Mouse (Mus musculus): ENCODE results near the gene Slc1a3. TPM values are rescaled to one million over a fixed set of nuclear protein-coding genes. Genes with fewer than 3 reads are reported as not detected.
A peak's percentile ranks its signal among the peaks of the same experiment; 100 is the strongest.

The Slc1a3 gene
- polyA plus RNA-seq, 1 experiment from 2014 or later: 33.4 TPM

DNA sequence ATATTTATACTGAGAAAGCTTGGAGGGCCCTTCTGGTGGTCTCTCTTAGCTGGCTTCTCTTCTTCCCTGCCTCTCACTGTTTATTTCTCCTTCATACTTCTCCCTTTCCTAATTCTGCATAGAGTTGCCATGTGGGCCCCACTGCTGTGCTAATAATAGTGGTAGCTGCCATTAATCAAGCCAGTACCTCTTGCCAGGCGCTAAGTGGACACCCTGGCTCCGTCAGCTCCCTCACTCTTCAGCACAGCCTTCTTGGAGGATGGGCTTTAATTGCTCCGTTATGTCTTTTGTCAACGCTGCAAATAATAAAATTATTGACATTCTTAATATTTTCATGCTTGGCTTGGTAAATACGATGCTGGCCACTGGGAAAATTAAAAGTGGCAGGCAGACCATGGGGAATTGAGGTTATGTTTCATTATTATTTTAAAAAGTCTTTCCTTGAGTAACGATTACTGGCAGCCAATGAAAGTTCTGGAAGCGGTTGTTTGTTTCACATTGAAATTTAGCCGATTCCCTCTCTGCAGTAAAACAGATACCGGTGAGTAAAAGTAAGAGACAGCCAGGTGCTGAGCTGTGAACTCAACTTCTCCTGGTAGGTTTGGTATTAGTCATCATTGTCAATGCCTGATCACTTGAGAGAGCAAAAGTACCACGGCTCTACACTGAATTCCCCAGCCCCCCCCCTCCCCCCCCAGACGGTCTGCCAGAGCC, 94.9 kb downstream of the Slc1a3 start:
- no peak overlapping the region for H3K27ac ChIP-seq
- H3K27me3 ChIP-seq (ENCODE audit: insufficient read depth, poor library complexity, severe bottlenecking): no peaks in the 10 kb centered on the region
- WGBS: 71% methylated on average over 11 of the region's 11 CpGs
- peaks cover 16% of the 10 kb centered on the region; the same call in 1 of the 2 replicates for H3K4me1 ChIP-seq
- no peak overlapping the region for H3K4me3 ChIP-seq
- H3K9me3 ChIP-seq: no peaks in the 10 kb centered on the region
- DNase-seq (ENCODE audit: low spot score): no peak
- H3K36me3 ChIP-seq: no peaks in the 10 kb centered on the region

DNA sequence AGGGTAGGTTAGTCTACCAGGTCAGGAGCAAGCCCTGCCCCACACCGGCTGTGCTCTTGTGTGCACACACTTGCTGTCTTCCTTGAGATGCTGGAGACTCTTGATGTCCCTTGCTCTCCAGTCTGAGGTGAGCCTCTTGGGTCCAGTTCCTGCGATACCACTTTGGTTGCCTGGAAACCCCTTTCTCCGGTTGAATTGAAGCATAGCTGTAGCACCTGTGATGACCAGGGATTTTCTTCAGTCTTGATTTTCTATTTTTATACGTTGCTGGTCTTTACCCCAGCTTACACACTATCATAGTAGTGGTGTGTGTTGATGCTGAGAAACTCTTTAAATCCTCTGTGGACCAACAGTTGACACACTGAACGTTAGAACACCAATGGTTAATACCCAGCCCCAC, 95.9 kb downstream of the Slc1a3 start:
- no peak for DNase-seq (ENCODE audit: low spot score)
- WGBS: 85% methylated on average over 5 of the region's 5 CpGs
- H3K4me3 ChIP-seq: no peak overlapping the region

DNA sequence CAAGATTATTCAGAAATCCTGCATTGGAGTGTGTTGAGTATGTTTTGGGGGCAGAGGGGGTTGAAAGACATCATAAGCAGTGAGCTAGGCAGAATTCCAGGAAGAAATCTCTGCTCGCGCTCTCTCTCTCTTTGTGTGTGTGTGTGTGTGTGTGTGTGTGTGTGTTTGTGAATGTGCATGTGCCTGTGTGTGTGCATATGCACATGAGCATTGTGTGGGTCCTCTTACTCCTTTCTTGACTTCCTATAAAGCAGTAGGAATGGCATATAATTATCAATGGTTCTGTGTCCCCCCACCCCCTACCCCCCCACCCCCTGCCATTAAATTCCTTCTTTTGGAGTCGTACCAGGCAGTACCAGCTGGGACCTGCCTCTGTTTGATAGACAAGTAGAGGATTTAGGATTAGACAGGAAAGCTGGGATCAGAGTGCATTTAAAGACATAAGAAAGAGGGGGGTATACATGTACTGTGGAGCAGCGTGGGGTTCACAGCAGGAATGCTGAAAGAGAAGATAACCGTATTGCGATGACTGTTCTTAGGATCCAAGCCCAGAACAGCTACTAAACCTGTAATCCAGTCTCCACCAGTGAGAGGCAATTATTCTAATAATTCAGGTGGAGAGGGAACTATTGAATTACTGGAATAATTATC, 104.9 kb downstream of the Slc1a3 start:
- DNase-seq (ENCODE audit: low spot score): no peak
- Histone ChIP-seq H3K9me3 (no peaks in the 10 kb centered on the region), H3K4me3 (no peak overlapping the region), H3K27ac (no peak overlapping the region), H3K36me3 (no peaks in the 10 kb centered on the region), H3K27me3 (ENCODE audit: insufficient read depth, poor library complexity, severe bottlenecking) (no peaks in the 10 kb centered on the region), H3K4me1 (no peaks in the 10 kb centered on the region)
- 68% methylated on average over 6 of the region's 6 CpGs for WGBS

More for the DNA sequence above, 95.9 kb downstream of the Slc1a3 start:
- peaks cover 16% of the 10 kb centered on the region; the same call in 1 of the 2 replicates for H3K4me1 ChIP-seq
- H3K27me3 ChIP-seq (ENCODE audit: insufficient read depth, poor library complexity, severe bottlenecking): no peaks in the 10 kb centered on the region
- no peak overlapping the region for H3K27ac ChIP-seq
- H3K36me3 ChIP-seq: no peaks in the 10 kb centered on the region
- H3K9me3 ChIP-seq: no peaks in the 10 kb centered on the region

DNA sequence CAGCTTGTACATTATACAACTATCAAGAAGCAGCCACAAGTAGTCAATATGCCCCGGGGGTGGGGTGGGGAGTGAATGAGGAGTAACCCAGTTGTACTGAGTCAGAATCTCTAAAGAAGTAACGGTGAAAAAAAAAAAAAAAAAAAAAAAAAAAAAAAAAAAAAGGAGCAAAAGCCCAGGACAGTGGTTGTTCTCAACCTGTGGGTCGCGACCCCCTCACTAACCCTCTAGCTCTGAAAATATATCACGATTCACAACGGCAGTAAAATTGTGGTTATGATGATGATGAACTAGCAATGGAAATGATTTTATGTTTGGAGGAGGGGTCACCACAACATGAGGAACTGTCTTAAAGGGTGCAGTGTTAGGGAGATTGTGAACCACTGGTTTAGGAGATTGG, 108.2 kb downstream of the Slc1a3 start:
- Histone ChIP-seq H3K27ac (no peak overlapping the region), H3K36me3 (no peaks in the 10 kb centered on the region), H3K4me1 (no peaks in the 10 kb centered on the region), H3K9me3 (no peaks in the 10 kb centered on the region), H3K4me3 (no peak overlapping the region), H3K27me3 (ENCODE audit: insufficient read depth, poor library complexity, severe bottlenecking) (no peaks in the 10 kb centered on the region)
- 81% methylated on average over 6 of the region's 6 CpGs for WGBS
- no peak for DNase-seq (ENCODE audit: low spot score)

DNA sequence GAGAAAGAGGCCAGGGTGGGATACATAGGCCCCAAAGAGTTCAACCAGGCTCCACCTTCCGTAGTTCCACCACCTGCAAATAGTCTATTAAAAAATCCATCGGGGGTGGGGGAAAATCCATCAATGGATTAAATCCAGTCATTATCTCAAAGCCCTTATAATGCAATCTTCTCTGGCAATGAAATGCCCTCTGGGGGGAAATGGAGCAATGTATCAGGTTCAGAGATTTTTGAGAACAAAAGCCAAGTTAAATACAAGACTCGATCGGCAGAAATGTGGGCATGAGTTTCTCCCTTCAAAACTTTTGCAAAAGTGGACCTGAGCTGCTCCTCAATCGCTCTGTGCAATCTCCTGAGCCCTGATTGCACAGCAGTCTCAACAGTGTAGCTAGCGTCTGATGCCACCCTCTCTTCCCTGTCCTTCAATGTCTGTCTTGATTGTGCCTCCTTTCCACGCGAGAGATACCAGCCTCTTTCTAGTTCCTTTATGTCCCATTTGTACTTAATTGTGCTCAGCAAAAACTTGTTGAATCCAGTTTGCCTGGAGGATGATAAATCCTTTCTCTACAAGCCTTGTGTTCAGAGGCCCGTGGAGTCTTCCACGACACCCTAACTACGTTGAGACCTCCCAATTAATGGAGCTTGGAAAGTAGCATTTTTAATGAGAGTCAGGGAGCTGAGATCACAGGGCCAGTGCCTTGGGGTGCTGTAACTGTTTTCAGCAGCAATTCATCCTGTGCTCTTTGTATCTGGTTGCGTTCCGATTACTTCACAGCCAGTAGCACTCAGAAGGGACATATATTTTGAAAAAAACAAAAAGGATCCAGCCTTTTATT, 109.0 kb downstream of the Slc1a3 start:
- Histone ChIP-seq H3K4me3 (no peak overlapping the region), H3K27me3 (ENCODE audit: insufficient read depth, poor library complexity, severe bottlenecking) (no peaks in the 10 kb centered on the region), H3K9me3 (no peaks in the 10 kb centered on the region), H3K27ac (no peak overlapping the region), H3K36me3 (no peaks in the 10 kb centered on the region), H3K4me1 (no peaks in the 10 kb centered on the region)
- DNase-seq (ENCODE audit: low spot score): no peak
- WGBS: 84% methylated on average over 13 of the region's 13 CpGs

DNA sequence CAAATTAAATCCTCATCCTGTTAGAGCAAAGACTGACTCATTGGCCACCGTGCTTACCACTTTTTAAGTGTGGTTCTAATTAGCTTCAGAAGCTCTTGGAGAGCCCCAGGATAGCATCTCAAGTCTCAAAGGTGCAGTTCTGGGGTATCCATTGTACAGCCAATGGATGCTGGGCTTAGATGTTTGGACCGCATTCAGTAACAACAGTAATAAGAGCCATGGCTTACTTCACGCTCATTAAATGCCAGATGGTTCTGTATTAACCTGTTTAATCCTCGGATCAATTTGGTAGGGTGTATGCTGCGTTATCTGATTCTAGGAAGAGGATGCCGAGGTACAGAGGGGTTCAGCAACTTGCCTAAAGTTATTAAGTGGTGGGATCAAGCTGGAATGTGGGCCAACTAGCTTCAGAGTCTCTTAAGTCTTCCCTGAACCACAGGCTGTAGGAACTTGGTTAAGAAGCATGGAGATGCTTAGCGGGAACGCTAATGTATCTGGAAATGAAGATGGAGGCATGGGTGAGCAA, 114.1 kb downstream of the Slc1a3 start:
- Histone ChIP-seq H3K9me3 (no peaks in the 10 kb centered on the region), H3K27ac (no peak overlapping the region), H3K36me3 (no peaks in the 10 kb centered on the region), H3K27me3 (ENCODE audit: insufficient read depth, poor library complexity, severe bottlenecking) (no peaks in the 10 kb centered on the region), H3K4me3 (no peak overlapping the region), H3K4me1 (no peaks in the 10 kb centered on the region)
- 85% methylated on average over 8 of the region's 8 CpGs for WGBS
- no peak for DNase-seq (ENCODE audit: low spot score)

DNA sequence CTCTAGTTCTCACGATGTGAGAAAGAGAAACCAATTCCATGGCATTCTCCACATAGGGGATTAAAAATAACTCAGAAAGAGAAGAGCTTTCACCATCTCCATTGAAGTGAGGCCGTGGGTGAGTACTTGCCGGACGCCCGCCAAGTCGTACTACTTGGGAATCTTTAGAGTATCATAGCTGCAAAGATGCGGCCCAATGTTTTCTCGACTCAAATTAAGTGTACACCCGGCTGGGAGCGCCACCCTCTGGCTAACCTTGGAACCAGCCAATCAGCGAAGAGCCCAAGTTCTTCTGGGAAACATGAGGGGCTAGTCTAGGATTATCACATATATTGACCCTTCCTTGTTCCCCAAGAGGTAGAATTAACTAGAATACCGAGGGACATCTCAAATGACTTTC, 115.3 kb downstream of the Slc1a3 start:
- WGBS: 68% methylated on average over 12 of the region's 12 CpGs
- H3K27ac ChIP-seq: no peak overlapping the region
- H3K36me3 ChIP-seq: no peaks in the 10 kb centered on the region
- no peaks in the 10 kb centered on the region for H3K4me1 ChIP-seq
- no peak for DNase-seq (ENCODE audit: low spot score)
- no peaks in the 10 kb centered on the region for H3K27me3 ChIP-seq (ENCODE audit: insufficient read depth, poor library complexity, severe bottlenecking)
- no peaks in the 10 kb centered on the region for H3K9me3 ChIP-seq
- H3K4me3 ChIP-seq: no peak overlapping the region

DNA sequence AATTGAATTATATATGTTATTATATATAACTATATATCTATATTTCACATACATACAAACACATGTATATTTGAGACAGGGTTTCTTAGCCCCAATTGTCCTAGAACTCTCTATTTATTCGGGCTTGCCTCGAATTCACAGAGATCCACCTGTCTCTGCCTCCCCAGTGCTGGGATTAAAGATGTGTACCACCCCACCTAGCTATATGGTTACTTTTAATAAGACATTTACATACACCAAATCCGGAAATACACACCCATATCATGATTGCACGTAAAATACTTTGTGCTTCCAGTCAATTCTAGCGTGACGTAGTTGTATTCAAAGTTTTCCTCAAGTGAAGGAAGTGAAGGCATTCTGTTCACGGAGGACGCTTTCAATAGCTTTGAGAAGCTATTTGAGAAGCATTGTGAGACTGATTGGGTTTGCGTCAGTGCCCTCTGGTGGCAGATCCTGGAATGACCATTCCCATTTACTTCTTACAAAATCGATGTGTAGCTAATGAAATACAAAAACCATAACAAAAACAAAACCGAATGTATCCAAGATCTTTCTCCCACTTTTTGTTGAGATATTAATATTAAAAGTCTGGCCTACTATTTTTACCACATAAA, 121.0 kb downstream of the Slc1a3 start:
- no peaks in the 10 kb centered on the region for H3K4me1 ChIP-seq
- no peaks in the 10 kb centered on the region for H3K27me3 ChIP-seq (ENCODE audit: insufficient read depth, poor library complexity, severe bottlenecking)
- 22% methylated on average over 11 of the region's 11 CpGs for WGBS
- H3K9me3 ChIP-seq: no peaks in the 10 kb centered on the region
- H3K4me3 ChIP-seq: 0 out of 2 replicates have a peak overlapping the region, but pooled peaks have one; percentile 12
- H3K36me3 ChIP-seq: no peaks in the 10 kb centered on the region
- no peak for DNase-seq (ENCODE audit: low spot score)
- no peak overlapping the region for H3K27ac ChIP-seq

DNA sequence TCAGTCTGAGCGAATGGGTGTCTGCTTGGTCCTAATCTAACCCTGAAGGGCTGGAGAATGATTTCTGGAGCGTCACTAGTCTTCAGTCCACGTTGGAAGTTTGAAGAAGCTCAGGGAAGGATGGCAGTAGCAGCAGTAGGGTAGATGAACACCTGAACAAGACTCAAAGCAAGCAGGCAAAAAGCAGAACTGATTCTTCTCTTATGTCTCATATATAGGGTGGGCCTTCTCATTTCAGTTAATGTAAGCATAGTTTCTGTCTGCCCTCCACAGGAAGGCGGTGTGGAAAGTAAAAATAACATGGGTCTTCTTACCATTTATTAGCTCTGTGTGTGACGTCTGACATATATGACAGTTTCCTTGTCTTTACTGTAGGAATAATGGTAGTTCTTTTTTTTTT, 122.5 kb downstream of the Slc1a3 start:
- Histone ChIP-seq H3K27ac (no peak overlapping the region), H3K4me3 (no peak overlapping the region), H3K27me3 (ENCODE audit: insufficient read depth, poor library complexity, severe bottlenecking) (no peaks in the 10 kb centered on the region), H3K4me1 (no peaks in the 10 kb centered on the region), H3K9me3 (no peaks in the 10 kb centered on the region), H3K36me3 (no peaks in the 10 kb centered on the region)
- DNase-seq (ENCODE audit: low spot score): no peak
- 82% methylated on average over 5 of the region's 5 CpGs for WGBS

DNA sequence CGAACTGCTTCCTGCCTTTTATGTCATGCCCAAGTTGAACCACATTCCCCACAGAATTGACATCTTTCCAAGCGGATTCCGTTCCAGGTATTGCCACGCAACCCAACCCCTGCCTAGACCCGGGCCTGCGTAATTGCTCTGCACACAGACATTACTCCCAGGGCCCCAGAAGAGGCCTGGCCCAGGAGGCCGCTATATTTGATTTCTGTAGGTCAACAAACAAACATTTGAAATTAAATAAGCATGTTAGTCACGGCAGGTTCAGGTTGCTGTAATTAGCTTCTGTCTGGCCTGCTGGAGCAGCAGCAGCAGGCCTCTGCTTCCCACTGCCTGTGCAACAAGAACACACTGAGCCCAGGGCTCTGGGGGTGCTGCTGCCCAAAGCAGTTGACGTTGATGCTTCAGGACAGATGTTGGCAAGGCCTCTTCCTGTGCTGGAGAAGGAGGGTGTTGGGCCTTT, 123.7 kb downstream of the Slc1a3 start:
- Histone ChIP-seq H3K27ac (no peak overlapping the region), H3K36me3 (no peaks in the 10 kb centered on the region), H3K4me1 (no peaks in the 10 kb centered on the region), H3K4me3 (no peak overlapping the region), H3K27me3 (ENCODE audit: insufficient read depth, poor library complexity, severe bottlenecking) (no peaks in the 10 kb centered on the region), H3K9me3 (no peaks in the 10 kb centered on the region)
- 76% methylated on average over 9 of the region's 9 CpGs for WGBS
- no peak for DNase-seq (ENCODE audit: low spot score)

Data from heart, embryonic 10.5 days (tissue).